Mouse (Mus musculus) ES-Bruce4 (cell line): Measurements from ENCODE around the gene Dhrs9.

Experiments
- CTCF ChIP-seq: IDR thresholded peaks from one replicate; pipeline ENCODE4 v1.8.1; 2011; ENCODE audit warnings: low read depth, low read length
- EP300 ChIP-seq: IDR thresholded peaks from 2 replicates; pipeline ENCODE4 v1.6.1; 2011; ENCODE audit warnings: low read depth, low read length; ENCODE audit not compliant: insufficient read depth
- POLR2A ChIP-seq: IDR thresholded peaks from one replicate; pipeline ENCODE4 v1.8.1; 2011; ENCODE audit warnings: low read length; ENCODE audit not compliant: insufficient read depth

GRCm38 (mm10) chr2:69380281-69380680, at the start of gene Dhrs9:
- TF ChIP-seq POLR2A (no peak), EP300 (no peak), CTCF (no peak)
